Mouse (Mus musculus) left cerebral cortex, postnatal 14 days (tissue): Measurements from ENCODE around the gene Tnni3k. TPM values are rescaled to one million over a fixed set of nuclear protein-coding genes. Genes with fewer than 3 reads are reported as not detected.

Experiments used
- DNase-seq, 2 experiments: peaks; one replicate each; pipeline ENCODE4 v3.0.0; 2021 to 2022; ENCODE audit warnings: low spot score in 2 of 2, mixed read lengths in 1 of 2
- intact Hi-C: fragments of 180-260 bp; cut with DNase I; formaldehyde crosslinking; loops from one replicate; pipeline ENCODE4 v1.15.1; 2025
- total RNA-seq, 2 experiments: library from RNA; stranded (reverse); gene quantifications; 2 replicates each; pipeline ENCODE4 v1.2.3; 2021

Tnni3k gene
- total RNA-seq, 2 experiments from 2014 or later = 0.42 to 0.48 TPM

- intact Hi-C loops = no loop called here
- DNase-seq = no peak
Observed at GRCm38 (mm10) chr3:154970981-154971380, 84.2 kb downstream of the Tnni3k start.

- intact Hi-C loops = no loop called here
- peak; percentile 6 to 51 for DNase-seq
Observed at GRCm38 (mm10) chr3:154961284-154961683, 93.9 kb downstream of the Tnni3k start.

GRCm38 (mm10) chr3:154953088-154953487 is 102.1 kb downstream of the Tnni3k start:
- DNase-seq = no peak

GRCm38 (mm10) chr3:154949551-154949950 is 105.7 kb downstream of the Tnni3k start:
- intact Hi-C loops = no loop called here
- DNase-seq = no peak

More at GRCm38 (mm10) chr3:154953088-154953487, 102.1 kb downstream of the Tnni3k start:
- intact Hi-C loops = no loop called here

- intact Hi-C loops = no loop called here
- peak in 1 of 2 experiments; percentile 15 for DNase-seq
Observed at GRCm38 (mm10) chr3:154945688-154946161, 109.5 kb downstream of the Tnni3k start.

GRCm38 (mm10) chr3:154927757-154928156 is 127.5 kb downstream of the Tnni3k start:
- no peak for DNase-seq
- intact Hi-C loops = no loop called here

- no peak for DNase-seq
- intact Hi-C loops = no loop called here
Observed at GRCm38 (mm10) chr3:154924936-154925335, 130.3 kb downstream of the Tnni3k start.

GRCm38 (mm10) chr3:154915566-154915965 is 139.6 kb downstream of the Tnni3k start:
- intact Hi-C loops = loop anchor here (10.0 kb wide), 1 partner anchor 81 kb away; no protein-coding TSS in a partner anchor
- DNase-seq = no peak

- DNase-seq = no peak
- intact Hi-C loops = loop anchor here (10.0 kb wide), 1 partner anchor 79 kb away; no protein-coding TSS in a partner anchor
Observed at GRCm38 (mm10) chr3:154913641-154914040, 141.6 kb downstream of the Tnni3k start.

- DNase-seq = no peak
- intact Hi-C loops = no loop called here
Observed at GRCm38 (mm10) chr3:154896737-154897136, 158.5 kb downstream of the Tnni3k start.

GRCm38 (mm10) chr3:154893225-154893624 is 162.0 kb downstream of the Tnni3k start:
- DNase-seq = no peak
- intact Hi-C loops = no loop called here

- DNase-seq = peak in 1 of 2 experiments; percentile 31
- intact Hi-C loops = no loop called here
Observed at GRCm38 (mm10) chr3:154885452-154885851, 169.8 kb downstream of the Tnni3k start.

- no peak for DNase-seq
- intact Hi-C loops = no loop called here
Observed at GRCm38 (mm10) chr3:154885048-154885447, 170.2 kb downstream of the Tnni3k start.

GRCm38 (mm10) chr3:154881428-154881986 is 173.7 kb downstream of the Tnni3k start:
- DNase-seq = no peak
- intact Hi-C loops = no loop called here

- intact Hi-C loops = no loop called here
- DNase-seq = no peak
Observed at GRCm38 (mm10) chr3:154880536-154880939, 174.7 kb downstream of the Tnni3k start.

- intact Hi-C loops = no loop called here
Observed at GRCm38 (mm10) chr3:154880108-154880507, 175.1 kb downstream of the Tnni3k start.

GRCm38 (mm10) chr3:154879515-154879914 is 175.7 kb downstream of the Tnni3k start:
- DNase-seq = no peak
- intact Hi-C loops = no loop called here

More at GRCm38 (mm10) chr3:154880108-154880507, 175.1 kb downstream of the Tnni3k start:
- DNase-seq = no peak

GRCm38 (mm10) chr3:154879080-154879479 is 176.1 kb downstream of the Tnni3k start:
- no peak for DNase-seq
- intact Hi-C loops = no loop called here

- intact Hi-C loops = no loop called here
- DNase-seq = no peak
Observed at GRCm38 (mm10) chr3:154868807-154869206, 186.4 kb downstream of the Tnni3k start.

GRCm38 (mm10) chr3:154861921-154862320 is 193.3 kb downstream of the Tnni3k start:
- intact Hi-C loops = no loop called here
- DNase-seq = no peak

- no peak for DNase-seq
- intact Hi-C loops = no loop called here
Observed at GRCm38 (mm10) chr3:154859721-154860120, 195.5 kb downstream of the Tnni3k start.
